Mouse (Mus musculus) midbrain, embryonic 11.5 days (tissue): ENCODE measurements at regions not wholly inside any gene's neighbourhood (a gene's known extent, or its start where the extent isn't known, plus 50 kb on each side); places are given as distances from the start of the nearest gene placed in this dataset.

ENCODE experiments used
- ATAC-seq: fragments of 200-750 bp; cut with Nextera tagmentation; 2 replicates; pipeline ENCODE4 v1.8.0; 2017; ENCODE audit warnings: moderate TSS enrichment, moderate library complexity; ENCODE audit not compliant: low FRiP score
- DNase-seq: peaks from one replicate; pipeline ENCODE4 v3.0.0; 2015; ENCODE audit warnings: low spot score; ENCODE audit errors: missing footprints
- H3K27ac ChIP-seq: fragments of 300-500 bp; sonication (generic); 2 replicates; pipeline ENCODE4 v1.5.1; 2014; ENCODE audit warnings: low read depth, low read length
- H3K27me3 ChIP-seq: fragments of 300-500 bp; sonication (generic); 2 replicates; pipeline ENCODE4 v1.6.1; 2014; ENCODE audit warnings: mild to moderate bottlenecking, low read length, moderate library complexity, mixed read lengths; ENCODE audit not compliant: control insufficient read depth, insufficient read depth
- H3K36me3 ChIP-seq: fragments of 300-500 bp; sonication (generic); 2 replicates; pipeline ENCODE4 v1.6.1; 2014; ENCODE audit warnings: mild to moderate bottlenecking, low read length, moderate library complexity, mixed read lengths; ENCODE audit not compliant: control insufficient read depth, insufficient read depth
- H3K4me1 ChIP-seq: fragments of 300-500 bp; sonication (generic); 2 replicates; pipeline ENCODE4 v1.6.1; 2014; ENCODE audit warnings: low read length; ENCODE audit not compliant: control insufficient read depth, insufficient read depth
- H3K4me2 ChIP-seq: fragments of 300-500 bp; sonication (generic); 2 replicates; pipeline ENCODE4 v1.6.1; 2014; ENCODE audit warnings: mild to moderate bottlenecking, moderate library complexity
- H3K4me3 ChIP-seq: fragments of 300-500 bp; sonication (generic); 2 replicates; pipeline ENCODE4 v1.5.1; 2014; ENCODE audit warnings: low read depth, low read length
- H3K9ac ChIP-seq: fragments of 300-500 bp; sonication (generic); 2 replicates; pipeline ENCODE4 v1.6.1; 2014; ENCODE audit warnings: low read length
- H3K9me3 ChIP-seq: fragments of 300-500 bp; sonication (generic); 2 replicates; pipeline ENCODE4 v1.6.1; 2016; ENCODE audit warnings: low read length; ENCODE audit not compliant: control insufficient read depth
- WGBS: fragments of 180-500 bp; shearing (Covaris S2); extraction: QIAGEN DNeasy Blood & Tissue Kit; methylation state at CpG from one replicate; pipeline ENCODE4 v1.1.7; 2014; 5-methylcytosine and 5-hydroxymethylcytosine counted together

DNA sequence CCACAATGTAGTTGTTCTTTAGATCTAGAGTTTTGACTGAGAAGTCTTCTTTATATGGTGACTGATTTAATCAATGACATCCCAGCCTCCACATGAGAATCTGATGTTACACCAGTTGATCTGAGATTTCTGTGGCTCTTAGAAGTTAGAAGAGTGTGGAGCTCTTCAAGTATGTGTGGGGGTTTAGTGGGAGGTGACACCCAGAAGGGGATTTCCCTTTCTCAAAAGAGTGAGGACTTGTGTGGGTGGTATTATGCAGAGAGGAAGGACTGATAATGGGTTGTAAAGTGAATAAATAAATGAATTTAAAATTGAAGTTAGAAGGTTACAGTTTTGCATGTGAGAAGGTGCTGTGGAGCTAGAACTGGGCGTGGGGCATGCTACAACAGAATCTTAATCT lies 439.7 kb upstream of the 4930452B06Rik start:
- Histone ChIP-seq H3K4me2 (no peak overlapping the region), H3K4me3 (no peak overlapping the region), H3K36me3 (no peaks in the 10 kb centered on the region), H3K4me1 (no peaks in the 10 kb centered on the region), H3K27me3 (no peaks in the 10 kb centered on the region), H3K9me3 (no peaks in the 10 kb centered on the region), H3K9ac (no peak overlapping the region), H3K27ac (no peak overlapping the region)
- DNase-seq (no peak), ATAC-seq (no peak)
- 65% methylated on average over 1 of the region's 1 CpGs for WGBS

DNA sequence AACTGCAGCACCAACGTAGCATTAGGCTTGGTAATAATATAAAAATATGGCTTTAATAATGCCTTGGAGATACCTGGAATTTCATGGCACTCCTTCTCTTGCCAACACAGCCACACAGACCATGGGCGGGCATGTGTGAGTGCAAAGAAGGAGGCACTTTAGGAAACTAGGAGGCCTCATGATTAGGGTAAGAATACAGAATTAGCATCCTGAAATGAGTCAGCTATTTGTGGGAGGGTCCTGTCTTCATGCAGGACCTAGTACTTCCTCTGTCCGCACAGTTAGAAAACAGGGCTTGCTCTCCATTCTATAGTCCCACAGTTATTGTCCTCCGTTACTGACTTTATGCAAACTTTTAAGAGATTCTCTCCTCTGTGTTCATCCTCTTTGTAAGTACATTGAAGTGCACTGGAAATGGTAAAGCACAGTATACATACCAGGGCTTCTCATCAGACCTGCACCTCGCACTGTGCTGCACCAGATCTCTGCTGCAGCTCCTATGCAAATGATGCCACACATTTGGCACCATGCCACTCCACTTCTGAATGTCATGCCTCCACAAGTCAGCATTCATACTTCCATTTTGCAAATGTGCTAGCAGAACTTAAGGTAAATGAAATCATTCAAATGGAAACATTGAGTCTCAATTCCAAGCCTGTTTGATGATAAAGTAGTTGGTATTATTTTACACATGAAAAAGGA lies 423.7 kb upstream of the 4930452B06Rik start:
- no peaks in the 10 kb centered on the region for H3K4me1 ChIP-seq
- no peak for ATAC-seq
- no peaks in the 10 kb centered on the region for H3K36me3 ChIP-seq
- no peak overlapping the region for H3K27ac ChIP-seq
- no peak overlapping the region for H3K9ac ChIP-seq
- DNase-seq, result no peak
- 87% methylated on average over 5 of the region's 5 CpGs for WGBS
- no peaks in the 10 kb centered on the region for H3K9me3 ChIP-seq
- no peak overlapping the region for H3K4me2 ChIP-seq
- no peak overlapping the region for H3K4me3 ChIP-seq
- H3K27me3 ChIP-seq, result no peaks in the 10 kb centered on the region

DNA sequence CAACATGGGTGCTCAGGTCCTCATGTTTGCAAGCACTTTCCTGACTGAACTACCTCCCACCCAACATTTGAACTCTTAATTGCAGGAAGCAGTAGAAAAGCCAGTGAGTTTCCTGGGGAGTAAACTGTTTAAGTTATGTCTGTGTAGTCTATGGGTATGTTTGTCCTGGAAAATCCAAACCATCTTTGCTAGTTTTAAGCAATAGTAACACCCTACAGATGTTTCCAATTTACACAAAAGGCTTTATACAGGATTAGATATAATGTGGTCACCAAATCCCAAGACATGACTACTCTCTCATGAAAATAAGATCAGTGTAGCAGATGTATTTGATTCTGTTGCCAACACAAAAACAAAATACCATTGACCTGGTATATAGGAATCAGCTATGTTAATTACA lies 421.1 kb upstream of the 4930452B06Rik start:
- no peak overlapping the region for H3K9ac ChIP-seq
- H3K36me3 ChIP-seq, result no peaks in the 10 kb centered on the region
- no peak overlapping the region for H3K4me3 ChIP-seq
- H3K9me3 ChIP-seq, result no peaks in the 10 kb centered on the region
- H3K27ac ChIP-seq, result no peak overlapping the region
- ATAC-seq (no peak), DNase-seq (no peak)
- no peaks in the 10 kb centered on the region for H3K4me1 ChIP-seq
- no peaks in the 10 kb centered on the region for H3K27me3 ChIP-seq
- no peak overlapping the region for H3K4me2 ChIP-seq

DNA sequence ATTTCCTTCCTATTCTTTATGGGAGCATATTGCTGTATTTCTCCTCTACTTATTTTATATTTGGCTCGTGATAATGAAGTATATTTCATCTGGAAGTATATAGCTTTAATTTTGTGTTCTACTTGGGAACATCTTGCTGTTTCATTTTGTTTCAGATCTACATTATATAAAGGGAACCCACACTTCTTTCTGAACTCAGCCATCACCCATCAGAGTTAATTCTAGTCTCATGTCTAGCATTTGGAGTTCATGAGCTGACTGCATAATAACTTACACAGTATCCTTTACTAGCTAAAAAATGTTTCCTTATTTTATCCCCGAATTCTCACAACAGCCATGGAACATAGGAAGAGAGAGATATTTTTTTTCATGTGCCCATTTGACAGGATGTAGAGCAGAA lies 413.6 kb upstream of the 4930452B06Rik start:
- H3K27ac ChIP-seq, result no peak overlapping the region

DNA sequence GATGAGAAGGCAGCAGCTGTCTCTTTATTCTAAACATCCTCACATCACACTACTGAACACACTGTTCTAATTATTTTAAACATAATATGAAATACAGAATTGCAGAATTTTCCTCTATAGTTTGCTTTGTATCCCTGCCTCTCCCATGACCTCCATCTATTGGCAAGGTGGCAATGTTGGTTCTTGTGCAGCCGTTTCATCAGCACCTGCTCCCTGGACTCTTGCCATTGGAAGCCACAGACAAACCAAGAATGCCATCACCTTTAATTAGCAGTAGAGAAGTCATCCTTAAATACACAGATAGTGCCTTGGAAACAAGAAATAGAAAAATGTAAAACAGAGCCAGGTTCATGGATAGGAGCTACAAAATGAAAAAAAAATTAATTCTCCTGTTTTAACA lies 413.0 kb upstream of the 4930452B06Rik start:
- Histone ChIP-seq H3K9me3 (no peaks in the 10 kb centered on the region), H3K9ac (no peak overlapping the region), H3K27me3 (no peaks in the 10 kb centered on the region), H3K4me3 (no peak overlapping the region), H3K4me1 (no peaks in the 10 kb centered on the region), H3K36me3 (no peaks in the 10 kb centered on the region), H3K4me2 (no peak overlapping the region), H3K27ac (no peak overlapping the region)
- WGBS, result 80% methylated on average over 1 of the region's 1 CpGs
- no peak for ATAC-seq
- peak; percentile 19 for DNase-seq

More for the DNA sequence above, 413.6 kb upstream of the 4930452B06Rik start:
- Histone ChIP-seq H3K4me1 (no peaks in the 10 kb centered on the region), H3K9me3 (no peaks in the 10 kb centered on the region), H3K27me3 (no peaks in the 10 kb centered on the region), H3K36me3 (no peaks in the 10 kb centered on the region), H3K4me3 (no peak overlapping the region), H3K9ac (no peak overlapping the region), H3K4me2 (no peak overlapping the region)
- ATAC-seq, result no peak
- DNase-seq, result peak; percentile 4
- WGBS, result 87% methylated on average over 2 of the region's 2 CpGs

DNA sequence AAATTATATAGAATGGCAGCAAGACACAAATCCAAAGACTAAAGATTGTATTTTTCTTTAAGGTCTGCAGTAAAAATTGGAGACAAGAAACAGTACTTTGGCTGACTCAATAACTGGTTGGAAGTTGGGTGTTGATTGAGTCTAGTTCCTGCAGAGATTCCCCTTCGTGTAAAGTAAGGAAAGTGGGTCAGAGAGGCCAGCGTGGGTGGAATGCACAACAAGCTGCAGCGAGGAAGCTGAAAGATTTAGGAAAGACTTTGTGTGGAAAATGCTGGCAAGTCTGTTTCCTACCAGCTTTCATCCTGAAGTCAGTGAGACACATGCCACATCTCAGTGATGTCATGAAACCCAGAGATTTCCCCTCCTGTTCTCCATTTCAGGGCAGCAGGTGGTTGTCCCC lies 405.1 kb upstream of the 4930452B06Rik start:
- no peak overlapping the region for H3K4me2 ChIP-seq
- H3K36me3 ChIP-seq, result no peaks in the 10 kb centered on the region
- H3K9me3 ChIP-seq, result no peaks in the 10 kb centered on the region
- ATAC-seq (no peak), DNase-seq (peak; percentile 19)
- 80% methylated on average over 3 of the region's 3 CpGs for WGBS
- no peak overlapping the region for H3K9ac ChIP-seq
- H3K4me1 ChIP-seq, result no peaks in the 10 kb centered on the region
- H3K27me3 ChIP-seq, result no peaks in the 10 kb centered on the region
- H3K27ac ChIP-seq, result no peak overlapping the region
- no peak overlapping the region for H3K4me3 ChIP-seq

DNA sequence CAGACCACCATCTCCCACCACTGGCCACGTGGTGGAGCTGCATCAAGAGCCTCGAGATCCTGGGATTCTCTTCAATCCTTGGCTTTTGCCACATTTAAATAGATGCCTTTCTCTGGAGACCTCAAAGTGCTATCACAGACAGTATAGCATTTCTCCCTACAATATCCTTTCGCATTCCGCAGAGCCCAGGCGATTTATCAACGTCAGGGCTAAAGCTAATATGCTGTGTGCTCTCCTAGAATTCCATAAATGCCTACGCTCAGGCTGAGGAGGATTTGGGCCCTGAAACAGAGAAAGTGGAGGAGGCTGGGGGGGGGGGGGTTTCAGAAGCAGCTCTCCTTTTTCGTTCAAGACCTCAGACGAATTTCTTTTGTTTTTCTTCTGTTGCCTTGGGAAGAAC lies 394.0 kb upstream of the 4930452B06Rik start:
- no peak overlapping the region for H3K9ac ChIP-seq
- no peaks in the 10 kb centered on the region for H3K9me3 ChIP-seq
- no peak overlapping the region for H3K4me3 ChIP-seq
- H3K36me3 ChIP-seq, result no peaks in the 10 kb centered on the region
- H3K27me3 ChIP-seq, result no peaks in the 10 kb centered on the region
- H3K4me2 ChIP-seq, result no peak overlapping the region
- H3K27ac ChIP-seq, result no peak overlapping the region
- ATAC-seq (no peak), DNase-seq (peak; percentile 23)
- no peaks in the 10 kb centered on the region for H3K4me1 ChIP-seq
- whole genome bisulfite sequencing, result 75% methylated on average over 9 of the region's 9 CpGs

DNA sequence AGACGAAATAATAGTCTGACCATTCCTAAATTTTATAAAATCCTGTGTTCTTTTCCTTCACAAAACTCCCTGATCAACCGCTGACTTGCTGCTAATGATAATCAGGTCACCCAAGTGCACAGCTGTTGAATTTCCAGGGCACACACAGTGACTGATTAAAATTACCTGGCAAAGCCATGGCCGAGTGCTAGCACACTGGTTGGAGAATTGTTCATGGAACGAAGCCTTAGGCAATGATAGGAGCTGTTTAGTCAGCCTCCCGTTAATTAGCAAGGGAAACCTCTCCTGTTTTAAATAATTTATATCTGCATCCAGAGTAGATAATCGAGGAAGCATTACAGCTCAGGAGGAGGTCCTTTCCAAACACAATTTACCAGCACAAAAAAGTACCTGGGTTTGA lies 362.8 kb upstream of the 4930452B06Rik start:
- Histone ChIP-seq H3K4me3 (no peak overlapping the region), H3K4me2 (no peak overlapping the region), H3K27ac (no peak overlapping the region), H3K9me3 (no peaks in the 10 kb centered on the region), H3K27me3 (no peaks in the 10 kb centered on the region), H3K9ac (no peak overlapping the region), H3K36me3 (no peaks in the 10 kb centered on the region), H3K4me1 (no peaks in the 10 kb centered on the region)
- DNase-seq (no peak), ATAC-seq (no peak)
- WGBS, result 81% methylated on average over 6 of the region's 6 CpGs

DNA sequence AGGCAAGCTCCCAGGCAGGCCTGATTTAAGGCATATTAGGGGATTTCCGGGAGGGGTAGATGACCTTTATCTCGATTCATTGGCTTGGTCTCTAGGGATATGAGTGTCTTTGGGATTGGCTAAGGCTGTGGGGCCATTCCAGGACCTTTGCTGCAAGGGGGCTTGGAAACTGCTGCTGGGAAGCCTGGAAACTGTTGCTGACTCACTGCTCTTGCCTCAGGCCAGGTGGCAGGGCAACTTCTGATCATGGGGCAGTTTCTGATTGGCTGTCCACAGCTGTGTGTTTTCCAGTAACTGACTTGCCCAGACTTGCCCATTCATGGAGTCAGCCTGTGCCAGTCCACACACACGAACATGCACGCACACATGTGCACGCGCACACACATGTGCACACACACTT lies 349.8 kb upstream of the 4930452B06Rik start:
- no peak overlapping the region for H3K27ac ChIP-seq
- no peaks in the 10 kb centered on the region for H3K27me3 ChIP-seq
- H3K9me3 ChIP-seq, result no peaks in the 10 kb centered on the region
- ATAC-seq (no peak), DNase-seq (no peak)
- H3K4me2 ChIP-seq, result no peak overlapping the region
- H3K36me3 ChIP-seq, result no peaks in the 10 kb centered on the region
- no peak overlapping the region for H3K9ac ChIP-seq
- 91% methylated on average over 6 of the region's 6 CpGs for WGBS
- no peaks in the 10 kb centered on the region for H3K4me1 ChIP-seq
- no peak overlapping the region for H3K4me3 ChIP-seq
